Mouse (Mus musculus) spleen, adult 2 months (tissue): ENCODE results near the gene Rps6ka1. TPM values are rescaled to one million over a fixed set of nuclear protein-coding genes. Genes with fewer than 3 reads are reported as not detected.

ENCODE experiments used
- DNase-seq, 2 experiments: peaks; one replicate each; pipeline versions ENCODE4 v3.0.0 to v3.0.0-alpha.2; 2012 to 2021; ENCODE audit warnings: low spot score in 2 of 2, low read depth in 1 of 2
- H3K27ac ChIP-seq: fragments of 200-500 bp; 2 replicates; pipeline ENCODE4 v1.5.1; 2012; ENCODE audit warnings: low read length, inconsistent platforms; ENCODE audit not compliant: insufficient read depth
- H3K27me3 ChIP-seq: fragments of 200-500 bp; 2 replicates; pipeline ENCODE4 v1.6.1; 2012; ENCODE audit warnings: mild to moderate bottlenecking, moderate library complexity, low read length, inconsistent platforms; ENCODE audit not compliant: control insufficient read depth, insufficient read depth
- H3K36me3 ChIP-seq: fragments of 200-500 bp; 2 replicates; pipeline ENCODE4 v1.6.1; 2012; ENCODE audit warnings: mild to moderate bottlenecking, low read length, inconsistent platforms; ENCODE audit not compliant: control insufficient read depth, insufficient read depth
- H3K4me1 ChIP-seq: fragments of 200-500 bp; 2 replicates; pipeline ENCODE4 v1.6.1; 2011; ENCODE audit warnings: inconsistent platforms; ENCODE audit not compliant: control insufficient read depth, insufficient read depth, insufficient read length
- H3K4me3 ChIP-seq: fragments of 200-500 bp; 2 replicates; pipeline ENCODE4 v1.5.1; 2011; ENCODE audit warnings: mild to moderate bottlenecking, inconsistent platforms; ENCODE audit not compliant: insufficient read depth, insufficient read length; ENCODE audit errors: extremely low read depth
- CTCF ChIP-seq: fragments of 200-500 bp; IDR thresholded peaks from 2 replicates; pipeline ENCODE4 v1.5.1; 2011; ENCODE audit warnings: mild to moderate bottlenecking, inconsistent platforms; ENCODE audit not compliant: insufficient read depth, insufficient read length, insufficient replicate concordance; ENCODE audit errors: extremely low read depth
- POLR2A ChIP-seq: fragments of 200-500 bp; IDR thresholded peaks from 2 replicates; pipeline ENCODE4 v1.6.1; 2011; ENCODE audit warnings: low read depth, low read length, inconsistent platforms
- WGBS: fragments of 180-500 bp; shearing (Covaris S2); methylation state at CpG from one replicate; pipeline ENCODE4 v1.1.7; 2018; 5-methylcytosine and 5-hydroxymethylcytosine counted together
- polyA plus RNA-seq: library from polyadenylated mRNA; depleted of rRNA; stranded (reverse); fragments of >200 nt; gene quantifications from 2 replicates; pipeline ENCODE4 v1.2.3, GENCODE M21; 2012

Gene Rps6ka1
- polyA plus RNA-seq, 1 experiment: 76.6 TPM

GRCm38 (mm10) chr4:133873926-133874864 is 13.4 kb downstream of the Rps6ka1 start:
- DNase-seq: peak in 1 of 2 experiments; percentile 29

GRCm38 (mm10) chr4:133873431-133873851 is 14.2 kb downstream of the Rps6ka1 start:
- peaks cover 6% of the 10 kb centered on the region for H3K36me3 ChIP-seq
- TF ChIP-seq CTCF (no peak), POLR2A (no peak)
- H3K27ac ChIP-seq: peak overlapping the region; percentile 81
- 32% methylated on average over 4 of the region's 4 CpGs for WGBS
- no peak for DNase-seq
- peak overlapping the region; percentile 55; the same call in 1 of the 2 replicates for H3K4me3 ChIP-seq
- H3K4me1 ChIP-seq: peaks cover 17% of the 10 kb centered on the region; the same call in 1 of the 2 replicates
- H3K27me3 ChIP-seq: no peaks in the 10 kb centered on the region

More at GRCm38 (mm10) chr4:133873926-133874864, 13.4 kb downstream of the Rps6ka1 start:
- peaks cover 17% of the 10 kb centered on the region; the same call in 1 of the 2 replicates for H3K4me1 ChIP-seq
- WGBS: 19% methylated on average over 17 of the region's 17 CpGs
- no peak for TF ChIP-seq POLR2A
- no peak for TF ChIP-seq CTCF
- H3K27ac ChIP-seq: peak overlapping the region; percentile 81
- H3K27me3 ChIP-seq: no peaks in the 10 kb centered on the region
- peaks cover 1% of the 10 kb centered on the region for H3K36me3 ChIP-seq
- H3K4me3 ChIP-seq: peak overlapping the region; percentile 55

GRCm38 (mm10) chr4:133872812-133873300 is 14.7 kb downstream of the Rps6ka1 start:
- Histone ChIP-seq H3K4me1 (peaks cover 17% of the 10 kb centered on the region; the same call in 1 of the 2 replicates), H3K4me3 (peak overlapping the region; percentile 64), H3K27ac (peak overlapping the region; percentile 82), H3K27me3 (no peaks in the 10 kb centered on the region), H3K36me3 (peaks cover 7% of the 10 kb centered on the region)
- DNase-seq: peak; percentile 43 to 87
- peak; percentile 4; the same call in 1 of the 2 replicates for TF ChIP-seq CTCF
- peak; percentile 57 for TF ChIP-seq POLR2A
- 4% methylated on average over 15 of the region's 15 CpGs for WGBS

GRCm38 (mm10) chr4:133872222-133872811 is 15.3 kb downstream of the Rps6ka1 start:
- peaks cover 17% of the 10 kb centered on the region; the same call in 1 of the 2 replicates for H3K4me1 ChIP-seq
- peaks cover 7% of the 10 kb centered on the region for H3K36me3 ChIP-seq
- H3K4me3 ChIP-seq: peak overlapping the region; percentile 64
- peak overlapping the region; percentile 82 for H3K27ac ChIP-seq
- DNase-seq: no peak
- no peak for TF ChIP-seq POLR2A
- H3K27me3 ChIP-seq: no peaks in the 10 kb centered on the region
- WGBS: 14% methylated on average over 7 of the region's 7 CpGs

GRCm38 (mm10) chr4:133865231-133865630 is 22.4 kb downstream of the Rps6ka1 start:
- no peak for DNase-seq
- H3K4me1 ChIP-seq: no peaks in the 10 kb centered on the region
- H3K27ac ChIP-seq: peak overlapping the region; percentile 5; the same call in 1 of the 2 replicates
- no peaks in the 10 kb centered on the region for H3K27me3 ChIP-seq
- WGBS: 87% methylated on average over 5 of the region's 5 CpGs
- H3K4me3 ChIP-seq: no peak overlapping the region
- TF ChIP-seq POLR2A (no peak), CTCF (no peak)
- H3K36me3 ChIP-seq: peaks cover 57% of the 10 kb centered on the region

GRCm38 (mm10) chr4:133864380-133864981 is 23.1 kb downstream of the Rps6ka1 start:
- no peaks in the 10 kb centered on the region for H3K4me1 ChIP-seq
- H3K4me3 ChIP-seq: no peak overlapping the region
- no peaks in the 10 kb centered on the region for H3K27me3 ChIP-seq
- H3K27ac ChIP-seq: peak overlapping the region; percentile 5; the same call in 1 of the 2 replicates
- DNase-seq: no peak
- peaks cover 64% of the 10 kb centered on the region for H3K36me3 ChIP-seq
- 91% methylated on average over 13 of the region's 13 CpGs for WGBS
- TF ChIP-seq CTCF (no peak), POLR2A (no peak)
